Mouse (Mus musculus) cerebellum, adult 11-12 months (tissue): ENCODE data around the gene Anapc7.
"Not testable (repeated sequence)": the region's sequence is repeated elsewhere in the genome, so short reads cannot be mapped to it uniquely, and the experiment has no call there.

Source experiments
- DNase-seq: peaks from one replicate; pipeline ENCODE4 v3.0.0; 2022

The Anapc7 gene

GRCm38 (mm10) chr5:122452194-122452593 lies 30.7 kb downstream of the Anapc7 start:
- no peak for DNase-seq

DNA sequence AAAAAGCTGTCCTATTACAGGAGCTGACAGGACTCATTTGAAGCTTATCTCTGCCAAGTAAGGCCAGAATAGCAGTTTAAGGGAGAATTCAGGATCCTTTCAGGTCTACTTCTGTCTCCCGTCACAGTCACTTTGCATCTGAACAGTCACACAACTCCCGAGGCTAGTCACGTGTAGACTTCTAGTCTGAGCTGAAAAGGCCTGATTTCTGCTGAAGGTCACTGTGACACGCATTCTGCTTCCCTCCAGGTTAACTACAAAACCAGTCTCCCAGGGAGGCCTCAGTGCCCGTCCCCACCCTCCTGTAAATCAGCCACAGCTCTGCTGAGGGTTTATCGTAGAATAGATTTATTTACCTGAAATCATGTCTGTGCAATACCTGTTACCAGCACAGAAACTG lies 31.7 kb downstream of the Anapc7 start:
- DNase-seq = no peak

DNA sequence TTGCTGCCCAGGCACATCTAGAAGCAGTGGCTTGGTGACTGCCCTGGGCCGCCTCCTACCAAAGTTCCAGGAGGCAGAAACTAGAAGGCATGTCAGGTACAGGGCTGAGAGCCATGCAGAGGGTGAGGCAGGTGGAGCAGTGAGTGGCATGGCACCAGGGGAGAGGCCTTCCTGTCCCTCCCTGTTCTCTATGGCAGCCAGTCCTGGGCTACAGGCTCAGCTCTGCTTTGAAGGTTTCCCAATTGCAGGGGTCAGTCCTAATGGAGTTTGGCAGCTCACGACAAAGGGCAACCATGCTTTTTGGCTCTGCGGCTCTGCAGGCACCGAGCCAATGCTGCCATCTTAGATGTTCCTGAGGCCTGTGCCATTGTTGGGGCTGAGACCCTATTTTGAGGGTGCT lies 32.9 kb downstream of the Anapc7 start:
- DNase-seq = no peak

DNA sequence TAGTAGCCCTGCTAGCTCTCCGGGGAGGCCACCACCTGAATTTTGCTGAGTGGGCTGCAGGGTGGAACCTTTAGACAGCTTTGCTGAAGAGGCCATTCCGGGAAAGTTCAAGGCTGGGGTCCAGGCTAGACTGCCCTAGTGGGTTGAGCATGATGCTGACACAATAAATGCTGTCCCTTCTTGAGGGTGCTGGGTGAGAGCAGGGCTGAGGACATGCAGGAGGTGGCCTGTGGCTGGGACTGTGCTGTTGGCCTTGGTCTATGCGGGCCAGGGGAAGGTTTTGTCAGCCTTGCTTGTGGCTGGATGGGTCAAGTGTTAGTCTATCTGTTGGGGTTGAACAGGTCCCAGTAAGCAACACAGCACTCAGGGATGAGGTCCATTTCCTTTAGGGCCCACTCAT lies 33.4 kb downstream of the Anapc7 start:
- no peak for DNase-seq

DNA sequence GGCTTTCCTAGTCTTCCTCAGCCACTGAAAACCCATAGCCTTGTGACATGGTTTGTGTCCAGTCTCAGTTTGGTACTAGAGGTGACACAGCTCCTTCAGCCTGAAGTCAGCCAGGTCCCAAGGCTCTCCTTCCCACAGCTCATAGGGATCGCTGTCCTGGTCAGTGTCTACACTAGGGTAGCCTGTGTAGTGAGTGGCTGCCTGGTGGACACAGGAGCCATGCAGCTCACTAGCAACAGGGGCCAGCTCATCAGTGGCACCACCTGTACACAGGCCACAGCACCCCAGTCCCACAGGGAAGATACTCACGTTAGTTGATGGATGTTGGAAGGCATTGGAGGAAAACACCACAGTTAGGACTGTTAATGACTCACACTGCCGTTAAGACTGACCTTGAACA lies 34.1 kb downstream of the Anapc7 start:
- DNase-seq = no peak

GRCm38 (mm10) chr5:122457054-122457453 lies 35.6 kb downstream of the Anapc7 start:
- DNase-seq = not testable (repeated sequence)

GRCm38 (mm10) chr5:122458066-122458465 lies 36.6 kb downstream of the Anapc7 start:
- DNase-seq = no peak

DNA sequence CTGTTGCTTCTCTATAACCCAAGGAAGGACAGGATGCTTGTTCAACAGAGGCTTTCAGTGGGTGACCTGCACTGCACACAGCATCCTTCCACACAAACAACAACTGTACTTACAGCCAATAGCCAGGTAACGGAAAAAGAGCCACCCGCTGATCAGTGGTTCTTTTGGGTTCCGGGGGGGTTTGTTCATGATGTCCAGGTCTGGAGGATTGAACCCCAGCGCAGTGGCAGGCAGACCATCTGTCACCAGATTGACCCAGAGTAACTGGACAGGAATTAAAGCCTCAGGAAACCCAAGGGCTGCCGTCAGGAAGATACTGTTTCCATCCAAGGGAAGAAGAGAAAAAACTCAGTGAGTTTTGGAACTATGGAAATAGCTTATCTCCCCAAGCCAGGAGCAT lies 37.8 kb downstream of the Anapc7 start:
- peak; percentile 72 for DNase-seq

GRCm38 (mm10) chr5:122460656-122461055 lies 39.2 kb downstream of the Anapc7 start:
- DNase-seq = peak; percentile 76

- no peak for DNase-seq
Observed at GRCm38 (mm10) chr5:122461431-122461830, 39.9 kb downstream of the Anapc7 start.

- DNase-seq = no peak
Observed at GRCm38 (mm10) chr5:122471658-122472057, 50.2 kb downstream of the Anapc7 start.

DNA sequence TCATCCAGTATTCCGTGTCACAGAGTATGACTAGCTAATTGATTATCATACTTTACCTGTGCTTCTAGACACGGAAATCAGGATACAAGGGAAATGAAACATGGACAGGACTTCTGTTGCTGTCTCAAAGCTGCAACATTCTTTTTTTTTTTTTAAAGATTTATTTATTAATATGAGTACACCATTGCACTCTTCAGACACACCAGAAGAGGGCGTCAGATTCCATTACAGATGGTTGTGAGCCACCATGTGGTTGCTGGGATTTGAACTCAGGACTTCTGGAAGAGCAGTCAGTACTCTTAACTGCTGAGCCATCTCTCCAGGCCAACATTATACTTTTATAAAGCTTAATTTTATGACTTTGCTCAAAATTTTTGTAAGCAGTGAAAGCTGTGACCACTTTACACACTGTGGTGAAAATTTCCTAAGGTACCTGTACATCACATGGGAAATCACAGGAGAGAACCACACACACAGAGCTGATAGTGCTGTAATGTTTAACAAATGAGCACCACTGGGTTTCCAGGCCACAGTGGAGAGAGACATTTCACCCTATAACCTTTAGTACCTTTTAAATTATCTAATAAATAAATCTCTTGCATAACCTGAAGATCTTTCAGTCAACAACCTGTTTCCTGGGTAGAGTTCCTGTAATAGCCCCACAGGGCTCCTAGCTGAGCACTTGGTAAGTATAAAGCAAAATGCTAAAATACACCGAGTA lies 53.3 kb downstream of the Anapc7 start:
- no peak for DNase-seq

DNA sequence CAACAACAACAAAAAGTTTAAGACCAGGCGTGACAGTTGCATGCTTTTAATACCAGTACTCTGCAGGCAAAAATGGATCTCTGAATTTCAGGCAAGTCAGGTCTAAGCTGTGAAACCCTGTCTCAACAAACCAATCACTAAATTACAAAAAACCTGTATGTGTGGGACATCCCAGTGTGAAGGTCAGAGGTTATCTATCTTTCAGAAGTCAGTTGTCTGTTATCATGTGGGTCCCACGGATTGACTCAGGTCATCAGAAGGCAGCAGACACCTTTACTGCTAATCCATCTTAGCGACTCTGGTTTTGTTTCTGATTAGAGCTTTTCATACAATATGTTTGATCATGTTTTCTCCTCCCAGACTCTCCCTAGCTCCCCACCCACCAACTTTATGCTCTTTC lies 54.6 kb downstream of the Anapc7 start:
- DNase-seq = no peak

DNA sequence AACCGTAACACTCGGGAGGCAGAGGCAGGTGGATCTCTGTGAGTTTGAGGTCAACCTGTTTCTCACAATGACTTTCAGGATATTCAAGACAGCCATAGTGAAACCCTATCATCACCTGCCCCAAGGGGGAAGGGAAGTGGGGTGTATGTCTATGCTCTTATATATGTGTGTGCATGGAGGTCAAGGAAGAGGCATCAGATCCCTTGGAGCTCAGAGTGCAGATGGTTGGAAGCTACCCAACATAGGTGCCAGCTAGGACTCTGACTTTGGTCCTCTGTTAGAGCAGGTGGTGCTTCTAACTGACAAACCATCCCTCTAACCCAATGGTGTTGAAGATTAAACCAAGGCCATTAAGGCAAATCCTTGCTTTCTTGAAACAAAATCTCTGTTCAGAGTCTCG lies 56.0 kb downstream of the Anapc7 start:
- DNase-seq = no peak

DNA sequence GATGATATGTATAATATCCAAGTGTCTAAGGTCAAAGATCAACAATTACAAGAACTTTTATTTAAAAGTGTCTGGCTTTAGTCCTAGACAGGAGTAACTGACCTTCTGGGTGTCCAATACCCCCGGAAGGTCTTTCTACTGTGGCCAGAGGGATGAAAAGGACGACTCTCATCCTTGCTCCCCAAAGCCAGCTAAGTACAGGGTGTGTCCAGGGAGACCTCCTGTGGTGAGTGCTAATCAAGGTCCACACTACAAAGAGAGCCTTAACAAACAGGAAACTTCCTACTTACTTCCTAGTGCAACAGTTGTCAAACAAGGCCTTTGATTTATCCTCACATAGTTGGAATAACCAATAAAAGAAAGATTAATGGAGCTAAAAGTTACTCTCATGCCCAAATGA lies 57.6 kb downstream of the Anapc7 start:
- no peak for DNase-seq

DNA sequence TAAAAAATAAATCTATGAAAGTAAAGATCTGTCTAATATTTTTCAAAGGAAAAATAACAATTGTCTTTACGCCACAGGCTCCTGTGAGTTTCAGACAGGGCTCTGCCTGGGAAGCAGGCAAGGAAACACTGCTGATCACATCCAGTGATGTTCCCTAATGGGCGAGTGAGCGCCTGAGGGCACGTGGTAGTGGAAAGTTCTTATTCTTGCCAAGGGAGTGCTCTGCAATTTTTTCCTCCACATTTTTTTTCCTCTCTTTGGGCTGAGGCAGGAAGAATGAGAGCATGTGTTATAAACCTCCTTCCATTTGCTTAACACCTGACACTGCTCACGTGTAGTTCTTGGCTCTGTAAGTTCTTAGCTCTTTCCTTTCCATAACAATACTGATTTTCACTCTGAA lies 60.4 kb downstream of the Anapc7 start:
- DNase-seq = no peak

DNA sequence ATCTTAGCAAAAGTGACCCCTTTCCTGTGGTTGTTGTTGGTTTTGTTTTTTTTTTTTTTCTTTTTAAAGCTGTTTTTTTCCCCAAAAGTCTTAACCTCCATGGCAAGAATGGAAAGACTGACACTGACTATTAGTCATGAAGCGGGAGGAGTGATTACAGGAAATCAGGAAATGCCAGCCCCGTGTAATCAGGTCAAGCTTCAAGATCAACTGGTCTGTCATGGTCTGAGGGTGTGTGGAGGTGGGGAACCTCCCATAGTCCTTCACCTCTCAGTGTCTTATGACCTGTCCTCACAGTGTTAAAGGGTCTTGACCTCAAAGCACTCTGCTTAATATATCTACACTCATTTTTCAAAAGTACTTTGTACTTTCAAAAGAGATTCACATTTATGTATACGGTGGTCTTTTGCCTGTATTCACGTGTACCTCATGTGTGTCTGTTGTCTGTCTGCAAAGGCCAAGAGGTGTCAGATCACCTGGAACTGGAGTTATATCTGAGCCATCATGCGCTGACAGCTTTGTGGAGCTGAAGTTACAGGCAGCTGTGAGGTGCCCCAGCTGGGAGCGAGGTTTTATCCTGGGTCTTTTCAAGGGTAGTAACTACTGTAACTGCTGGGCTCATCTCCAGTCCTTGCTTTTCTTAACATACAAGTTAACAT lies 61.4 kb downstream of the Anapc7 start:
- no peak for DNase-seq

DNA sequence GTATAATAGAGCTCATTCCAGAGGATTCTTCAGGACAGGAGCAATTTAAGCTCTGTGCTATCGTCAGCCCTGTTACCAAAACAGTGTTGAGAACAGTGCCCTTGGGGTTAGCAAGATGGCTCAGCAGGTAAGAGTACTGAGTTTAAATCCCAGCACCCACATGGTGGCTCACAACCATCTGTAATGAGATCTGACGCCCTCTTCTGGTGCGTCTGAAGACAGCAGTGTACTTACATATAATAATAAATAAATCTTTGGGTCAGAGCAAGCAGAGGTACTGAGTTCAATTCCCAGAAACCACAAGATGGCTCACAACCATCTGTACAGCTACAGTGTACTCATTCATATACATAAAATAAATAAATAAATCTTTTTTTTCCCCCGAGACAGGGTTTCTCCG lies 64.8 kb downstream of the Anapc7 start:
- DNase-seq = not testable (repeated sequence)

GRCm38 (mm10) chr5:122487825-122488224 lies 66.3 kb downstream of the Anapc7 start:
- no peak for DNase-seq

DNA sequence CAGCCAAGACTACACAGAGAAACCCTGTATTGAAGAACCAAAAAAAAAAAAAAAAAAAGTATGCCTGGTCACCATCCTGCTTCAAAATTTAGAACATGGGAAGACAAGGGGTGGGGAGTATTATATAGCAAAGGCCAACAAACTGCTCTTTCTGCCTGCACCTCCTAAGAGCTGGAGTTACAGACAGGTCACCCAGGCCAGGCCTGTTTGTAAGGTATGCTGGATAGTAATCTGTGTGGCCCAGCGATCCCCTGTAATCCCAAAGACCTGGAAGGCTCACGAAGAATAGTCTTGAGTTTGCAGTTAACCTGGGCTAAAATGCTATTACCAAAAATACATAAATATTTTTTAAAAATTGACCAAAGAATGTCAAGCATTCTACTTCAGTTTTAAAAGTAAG lies 68.7 kb downstream of the Anapc7 start:
- no peak for DNase-seq

DNA sequence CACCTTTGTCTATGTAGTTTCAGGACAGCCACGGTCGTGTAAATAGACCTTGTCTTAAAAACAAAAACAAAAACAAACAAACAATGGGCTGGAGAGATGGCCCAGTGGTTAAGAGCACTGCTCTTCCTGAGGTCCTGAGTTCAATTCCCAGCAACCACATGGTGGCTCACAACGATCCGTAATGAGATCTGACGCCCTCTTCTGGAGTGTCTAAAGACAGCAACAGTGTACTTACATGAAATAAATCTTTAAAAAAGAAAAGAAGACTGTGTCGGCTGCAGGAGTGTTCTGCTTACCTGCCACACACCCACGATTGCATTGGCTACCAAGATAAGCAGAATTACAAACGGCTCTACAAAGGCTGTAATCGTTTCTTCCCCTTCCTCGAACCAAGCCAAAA lies 69.9 kb downstream of the Anapc7 start:
- no peak for DNase-seq

DNA sequence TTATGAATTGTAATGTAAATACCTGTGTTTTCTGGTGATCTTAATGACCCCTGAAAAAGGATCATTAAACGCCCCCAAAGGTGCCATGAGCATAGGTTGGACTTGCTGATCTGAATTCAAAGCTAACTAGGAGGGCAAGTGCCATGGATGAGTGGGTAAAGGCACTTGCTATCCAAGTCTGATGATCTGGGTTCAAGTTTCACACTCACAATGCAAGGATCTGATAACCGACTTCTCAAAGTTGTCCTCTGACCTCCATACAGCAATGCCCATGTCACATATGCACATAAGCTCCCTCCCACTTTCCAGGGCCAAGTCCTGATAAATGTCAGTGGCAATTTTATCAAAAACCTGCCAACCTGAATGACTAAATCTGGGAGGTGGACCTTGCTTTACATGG lies 71.5 kb downstream of the Anapc7 start:
- no peak for DNase-seq

DNA sequence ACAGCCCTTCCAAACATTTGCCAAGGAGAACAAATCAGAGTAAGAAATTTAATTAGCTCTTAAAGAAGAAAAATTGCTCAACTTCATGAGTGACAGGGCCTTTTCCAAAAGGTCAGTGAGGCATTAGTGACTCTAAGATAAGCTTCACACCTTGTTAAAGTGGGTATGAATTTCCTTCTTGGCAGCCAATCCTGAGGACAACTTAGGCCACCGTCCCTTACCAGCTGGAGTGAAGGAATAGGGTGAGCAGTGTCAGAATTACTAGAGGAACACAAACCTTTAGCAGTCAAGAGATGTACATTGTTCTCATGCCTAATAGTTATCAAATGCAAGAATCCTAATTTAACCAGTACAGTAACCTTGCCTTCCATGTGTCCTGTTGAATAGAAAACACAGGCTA lies 73.0 kb downstream of the Anapc7 start:
- DNase-seq = no peak
